Mouse (Mus musculus) heart, postnatal 0 days (tissue): Measurements from ENCODE around the gene Ccl9.

Experiments
- CTCF ChIP-seq: IDR thresholded peaks from 2 replicates; pipeline ENCODE4 v1.5.1; 2016; ENCODE audit warnings: antibody characterized with exemption, control low read depth, low read depth
- EP300 ChIP-seq: IDR thresholded peaks from 2 replicates; pipeline ENCODE4 v1.6.1; 2016; ENCODE audit warnings: antibody characterized with exemption, low read depth

DNA sequence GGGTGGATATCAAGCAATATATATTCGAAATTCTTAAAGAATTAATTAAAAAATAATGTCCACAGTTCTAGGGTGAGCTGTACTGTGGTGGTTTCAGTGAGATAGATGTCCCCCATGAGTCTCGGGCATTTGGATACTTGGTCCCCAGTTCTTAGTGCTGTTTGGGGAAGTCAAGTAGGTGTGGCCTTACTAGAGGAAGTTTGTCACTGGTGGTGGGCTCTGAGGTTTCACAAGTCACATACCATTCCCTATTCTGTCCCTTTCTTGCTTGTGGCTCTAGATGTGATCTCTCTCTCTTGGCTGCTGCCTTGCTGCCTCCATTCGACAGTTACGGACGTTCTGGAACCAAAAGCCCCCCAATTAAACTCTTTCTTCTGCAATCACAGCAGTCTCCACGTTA, 18.0 kb downstream of the Ccl9 start:
- TF ChIP-seq CTCF = no peak
- no peak for TF ChIP-seq EP300
